Mouse (Mus musculus) limb, embryonic 14.5 days (tissue): ENCODE data around the gene Nudt19. TPM values are rescaled to one million over a fixed set of nuclear protein-coding genes. Genes with fewer than 3 reads are reported as not detected.

Source experiments
- ATAC-seq: fragments of 200-750 bp; cut with Nextera tagmentation; 2 replicates; pipeline ENCODE4 v1.8.0; 2017; ENCODE audit warnings: low read depth, moderate number of reproducible peaks, moderate TSS enrichment; ENCODE audit not compliant: low FRiP score
- DNase-seq: peaks from one replicate; pipeline ENCODE4 v3.0.0-alpha.2; 2015; ENCODE audit warnings: low spot score
- H3K27ac ChIP-seq: fragments of 300-500 bp; sonication (generic); replicated peaks from 2 replicates; pipeline ENCODE4 v1.5.1; 2014; ENCODE audit warnings: low read depth, mild to moderate bottlenecking, low read length, moderate library complexity, mixed read lengths
- H3K27me3 ChIP-seq: fragments of 300-500 bp; sonication (generic); 2 replicates; pipeline ENCODE4 v1.6.1; 2014; ENCODE audit warnings: low read length, mixed read lengths; ENCODE audit not compliant: control insufficient read depth, insufficient read depth
- H3K36me3 ChIP-seq: fragments of 300-500 bp; sonication (generic); 2 replicates; pipeline ENCODE4 v1.6.1; 2014; ENCODE audit warnings: mild to moderate bottlenecking, low read length, moderate library complexity, mixed read lengths; ENCODE audit not compliant: control insufficient read depth, insufficient read depth
- H3K4me1 ChIP-seq: fragments of 300-500 bp; sonication (generic); 2 replicates; pipeline ENCODE4 v1.6.1; 2014; ENCODE audit warnings: antibody characterized with exemption, low read length, mixed read lengths; ENCODE audit not compliant: control insufficient read depth, insufficient read depth
- H3K4me2 ChIP-seq: fragments of 300-500 bp; sonication (generic); replicated peaks from 2 replicates; pipeline ENCODE4 v1.6.1; 2014; ENCODE audit warnings: low read depth, mild to moderate bottlenecking, low read length, moderate library complexity; ENCODE audit not compliant: severe bottlenecking
- H3K4me3 ChIP-seq: fragments of 300-500 bp; sonication (generic); replicated peaks from 2 replicates; pipeline ENCODE4 v1.5.1; 2014; ENCODE audit warnings: low read length
- H3K9ac ChIP-seq: fragments of 300-500 bp; sonication (generic); 2 replicates; pipeline ENCODE4 v1.6.1; 2014; ENCODE audit warnings: mild to moderate bottlenecking, low read depth, low read length, moderate library complexity; ENCODE audit not compliant: severe bottlenecking
- H3K9me3 ChIP-seq: fragments of 300-500 bp; sonication (generic); 2 replicates; pipeline ENCODE4 v1.6.1; 2016; ENCODE audit warnings: low read length; ENCODE audit not compliant: control insufficient read depth
- POLR2A ChIP-seq: fragments of 200-500 bp; IDR thresholded peaks from 2 replicates; pipeline ENCODE4 v1.8.0; 2012; ENCODE audit warnings: inconsistent platforms, mild to moderate bottlenecking, moderate library complexity, borderline replicate concordance; ENCODE audit not compliant: insufficient read depth, insufficient read length; ENCODE audit errors: extremely low read depth
- WGBS: fragments of 180-500 bp; shearing (Covaris S2); extraction: QIAGEN DNeasy Blood & Tissue Kit; methylation state at CpG from one replicate; pipeline ENCODE4 v1.1.7; 2014; 5-methylcytosine and 5-hydroxymethylcytosine counted together
- polyA plus RNA-seq, 2 experiments: library from polyadenylated mRNA; depleted of rRNA in 1 of 2; stranded (reverse) in 1 of 2; unstranded in 1 of 2; fragments of >200 nt; fragmentation: Nextera tagmentation in 1 of 2; extraction: Ambion mirVana in 1 of 2; gene quantifications; 2 replicates each; pipeline versions ENCODE4 v1.2.1 to v1.2.3; 2012 to 2014

The Nudt19 gene
- polyA plus RNA-seq, 2 experiments, result 25.8 to 49.0 TPM

DNA sequence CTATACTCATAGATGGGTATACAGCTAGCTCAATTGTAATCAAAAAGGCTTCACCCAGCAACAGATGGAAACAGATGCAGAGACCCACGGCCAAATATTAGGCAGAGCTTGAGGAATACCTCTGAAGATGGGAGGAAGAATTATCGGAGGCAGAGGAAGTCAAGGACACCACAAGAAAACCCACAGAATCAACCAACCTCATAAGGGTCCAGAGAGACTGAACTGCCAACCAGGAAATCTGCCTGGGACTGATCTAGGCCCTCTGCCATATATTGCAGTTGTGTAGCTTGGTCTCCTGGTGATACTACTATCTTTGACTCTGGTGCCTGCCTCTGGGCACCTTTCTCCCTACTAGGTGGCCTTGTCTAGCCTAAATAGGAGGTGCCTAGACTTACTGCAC, 29.3 kb downstream of the Nudt19 start:
- H3K4me1 ChIP-seq, result no peaks in the 10 kb centered on the region
- ATAC-seq, result no peak
- 87% methylated on average over 2 of the region's 2 CpGs for WGBS

DNA sequence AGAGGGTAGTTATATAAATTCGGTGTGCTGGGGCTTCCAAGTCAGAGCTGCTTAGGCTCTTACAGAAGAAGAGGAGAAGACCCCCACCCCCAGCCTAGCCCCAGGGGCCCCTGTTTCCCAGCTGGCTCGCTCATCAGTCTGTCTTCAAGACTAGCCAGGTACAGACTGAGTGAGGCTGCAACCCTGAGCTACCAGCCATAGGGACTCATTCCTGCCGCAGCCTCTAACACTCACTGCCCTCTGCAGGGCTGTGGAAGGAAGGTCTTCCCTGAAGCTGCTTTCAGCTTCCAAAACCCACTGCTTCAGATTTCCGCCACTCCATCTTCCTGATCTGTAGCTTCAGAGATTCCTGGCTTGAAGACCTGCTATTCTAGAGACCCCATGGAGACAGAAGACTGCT, 54.1 kb downstream of the Nudt19 start:
- Histone ChIP-seq H3K27ac (no peak overlapping the region), H3K4me3 (no peak overlapping the region), H3K9me3 (no peaks in the 10 kb centered on the region), H3K4me2 (0 out of 2 replicates have a peak overlapping the region, but pooled peaks have one; percentile 10), H3K9ac (no peak overlapping the region), H3K36me3 (no peaks in the 10 kb centered on the region), H3K4me1 (peaks cover 3% of the 10 kb centered on the region; the same call in 1 of the 2 replicates), H3K27me3 (no peaks in the 10 kb centered on the region)
- ATAC-seq, result no peak
- TF ChIP-seq POLR2A, result no peak
- DNase-seq, result peak; percentile 41
- 21% methylated on average over 4 of the region's 4 CpGs for WGBS

More for the DNA sequence above, 29.3 kb downstream of the Nudt19 start:
- Histone ChIP-seq H3K27ac (no peak overlapping the region), H3K36me3 (no peaks in the 10 kb centered on the region), H3K4me2 (no peak overlapping the region), H3K4me3 (no peak overlapping the region), H3K27me3 (no peaks in the 10 kb centered on the region), H3K9me3 (no peaks in the 10 kb centered on the region), H3K9ac (no peak overlapping the region)
- DNase-seq, result no peak
- TF ChIP-seq POLR2A, result no peak

DNA sequence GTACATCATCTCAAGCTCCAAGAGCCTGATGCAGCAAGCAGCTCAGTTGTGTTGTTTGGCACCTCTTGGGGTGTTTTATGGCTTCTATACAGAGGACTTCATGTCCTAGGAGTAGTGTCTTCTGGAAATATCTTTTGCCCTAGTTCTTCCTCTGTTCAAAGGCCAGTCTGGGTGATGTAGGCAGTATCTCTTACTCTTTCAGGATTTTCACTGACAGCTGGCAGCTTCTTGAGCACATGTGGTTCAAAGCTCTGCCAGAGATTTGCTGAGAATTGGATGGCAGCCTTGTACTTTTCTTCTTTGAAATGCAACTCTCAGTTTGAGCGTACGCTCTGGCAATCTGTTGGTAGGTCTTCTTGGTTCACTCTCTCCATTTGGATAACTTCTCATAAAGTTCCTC, 58.6 kb downstream of the Nudt19 start:
- no peaks in the 10 kb centered on the region for H3K36me3 ChIP-seq
- no peaks in the 10 kb centered on the region for H3K27me3 ChIP-seq
- ATAC-seq, result no peak
- no peak for TF ChIP-seq POLR2A
- H3K4me3 ChIP-seq, result no peak overlapping the region
- 94% methylated on average over 2 of the region's 2 CpGs for WGBS
- H3K9ac ChIP-seq, result no peak overlapping the region
- no peak overlapping the region for H3K4me2 ChIP-seq
- H3K9me3 ChIP-seq, result no peaks in the 10 kb centered on the region
- peaks cover 3% of the 10 kb centered on the region; the same call in 1 of the 2 replicates for H3K4me1 ChIP-seq
- DNase-seq, result no peak
- H3K27ac ChIP-seq, result no peak overlapping the region

Other genes starting within 250 kb of the Nudt19 start
- gene Gpatch1, start 237.9 kb downstream of the Nudt19 start, polyA plus RNA-seq (2012; rRNA removed), result 10.2 and 12.8 TPM in 2 replicates
- 15.8 and 21.2 TPM in 2 replicates for gene Gpatch1, start 237.9 kb downstream of the Nudt19 start, polyA plus RNA-seq (2014; fragmentation: Nextera tagmentation; extraction: Ambion mirVana)
- gene Rhpn2, start 222.1 kb downstream of the Nudt19 start, polyA plus RNA-seq (2012; rRNA removed), result 1.8 and 2.5 TPM in 2 replicates
- gene Rhpn2, start 222.1 kb downstream of the Nudt19 start, polyA plus RNA-seq (2014; fragmentation: Nextera tagmentation; extraction: Ambion mirVana), result 1.7 and 2.0 TPM in 2 replicates
- 5.1 and 5.7 TPM in 2 replicates for gene Faap24, start 159.5 kb downstream of the Nudt19 start, polyA plus RNA-seq (2012; rRNA removed)
- 13.0 and 14.3 TPM in 2 replicates for gene Faap24, start 159.5 kb downstream of the Nudt19 start, polyA plus RNA-seq (2014; fragmentation: Nextera tagmentation; extraction: Ambion mirVana)
- gene Cep89, start 159.3 kb downstream of the Nudt19 start, polyA plus RNA-seq (2012; rRNA removed), result 25.8 and 32.9 TPM in 2 replicates
- 25.7 and 28.0 TPM in 2 replicates for gene Cep89, start 159.3 kb downstream of the Nudt19 start, polyA plus RNA-seq (2014; fragmentation: Nextera tagmentation; extraction: Ambion mirVana)
- 0.59 and 0.70 TPM in 2 replicates for gene Slc7a9, start 107.5 kb downstream of the Nudt19 start, polyA plus RNA-seq (2012; rRNA removed)
- gene Slc7a9, start 107.5 kb downstream of the Nudt19 start, polyA plus RNA-seq (2014; fragmentation: Nextera tagmentation; extraction: Ambion mirVana), result 0.50 TPM in 1 of 2 replicates, not detected in the other
- gene Tdrd12, start 18.6 kb downstream of the Nudt19 start, polyA plus RNA-seq (2012; rRNA removed), result 0.14 and 0.63 TPM in 2 replicates
- 0.26 and 0.55 TPM in 2 replicates for gene Tdrd12, start 18.6 kb downstream of the Nudt19 start, polyA plus RNA-seq (2014; fragmentation: Nextera tagmentation; extraction: Ambion mirVana)
- gene Rgs9bp, start 29.3 kb upstream of the Nudt19 start, polyA plus RNA-seq (2012; rRNA removed), result 1.4 and 1.5 TPM in 2 replicates
- gene Rgs9bp, start 29.3 kb upstream of the Nudt19 start, polyA plus RNA-seq (2014; fragmentation: Nextera tagmentation; extraction: Ambion mirVana), result 0.99 and 1.1 TPM in 2 replicates
- gene Ankrd27, start 29.9 kb upstream of the Nudt19 start, polyA plus RNA-seq (2012; rRNA removed), result 50.8 and 52.2 TPM in 2 replicates
- 45.8 and 47.6 TPM in 2 replicates for gene Ankrd27, start 29.9 kb upstream of the Nudt19 start, polyA plus RNA-seq (2014; fragmentation: Nextera tagmentation; extraction: Ambion mirVana)
- 105 and 201 TPM in 2 replicates for gene Pdcd5, start 91.2 kb upstream of the Nudt19 start, polyA plus RNA-seq (2012; rRNA removed)
- 267 and 293 TPM in 2 replicates for gene Pdcd5, start 91.2 kb upstream of the Nudt19 start, polyA plus RNA-seq (2014; fragmentation: Nextera tagmentation; extraction: Ambion mirVana)
- 15.9 and 17.9 TPM in 2 replicates for gene Dpy19l3, start 198.2 kb upstream of the Nudt19 start, polyA plus RNA-seq (2012; rRNA removed)
- 34.7 and 41.2 TPM in 2 replicates for gene Dpy19l3, start 198.2 kb upstream of the Nudt19 start, polyA plus RNA-seq (2014; fragmentation: Nextera tagmentation; extraction: Ambion mirVana)
- 21.8 and 22.5 TPM in 2 replicates for gene Zfp507, start 246.7 kb upstream of the Nudt19 start, polyA plus RNA-seq (2012; rRNA removed)
- gene Zfp507, start 246.7 kb upstream of the Nudt19 start, polyA plus RNA-seq (2014; fragmentation: Nextera tagmentation; extraction: Ambion mirVana), result 18.6 and 21.7 TPM in 2 replicates